Mouse (Mus musculus): ENCODE measurements around the gene Cdc5l.

The Cdc5l gene

GRCm38 (mm10) chr17:45370535-45370934, 63.0 kb downstream of the Cdc5l start:
- DNase-seq (ENCODE audit: low spot score in 2 of 2), result no peak

- no peak for DNase-seq (ENCODE audit: low spot score in 2 of 2)
These were observed 68.7 kb downstream of the Cdc5l start for GRCm38 (mm10) chr17:45364871-45365270.

- DNase-seq (ENCODE audit: low spot score in 2 of 2), result no peak
These were observed 72.6 kb downstream of the Cdc5l start for GRCm38 (mm10) chr17:45360950-45361349.

GRCm38 (mm10) chr17:45359443-45359842, 74.1 kb downstream of the Cdc5l start:
- DNase-seq (ENCODE audit: low spot score in 2 of 2), result no peak

- DNase-seq (ENCODE audit: low spot score in 2 of 2), result no peak
These were observed 77.1 kb downstream of the Cdc5l start for GRCm38 (mm10) chr17:45356431-45356830.

- no peak for DNase-seq (ENCODE audit: low spot score in 2 of 2)
These were observed 85.6 kb downstream of the Cdc5l start for GRCm38 (mm10) chr17:45347951-45348350.
